Mouse (Mus musculus) heart, postnatal 0 days (tissue): ENCODE measurements around the gene Uaca. TPM values are rescaled to one million over a fixed set of nuclear protein-coding genes. Genes with fewer than 3 reads are reported as not detected.

Experiments
- ATAC-seq: fragments of 200-750 bp; cut with Nextera tagmentation; 2 replicates; pipeline ENCODE4 v1.8.0; 2017; ENCODE audit warnings: low read depth, moderate number of reproducible peaks, moderate library complexity; ENCODE audit not compliant: insufficient read depth
- DNase-seq: peaks from one replicate; pipeline ENCODE4 v3.0.0-alpha.2; 2016; ENCODE audit warnings: low spot score
- H3K27ac ChIP-seq: fragments of 300-500 bp; sonication (generic); 2 replicates; pipeline ENCODE4 v1.5.1; 2014; ENCODE audit warnings: low read depth, mild to moderate bottlenecking
- H3K27me3 ChIP-seq: fragments of 300-500 bp; sonication (generic); 2 replicates; pipeline ENCODE4 v1.6.1; 2014; ENCODE audit warnings: low read length, mixed read lengths; ENCODE audit not compliant: control insufficient read depth, insufficient read depth
- H3K36me3 ChIP-seq: fragments of 300-500 bp; sonication (generic); replicated peaks from 2 replicates; pipeline ENCODE4 v1.6.1; 2014; ENCODE audit warnings: low read length, mixed read lengths; ENCODE audit not compliant: control insufficient read depth, insufficient read depth
- H3K4me1 ChIP-seq: fragments of 300-500 bp; sonication (generic); 2 replicates; pipeline ENCODE4 v1.6.1; 2014; ENCODE audit warnings: antibody characterized with exemption; ENCODE audit not compliant: control insufficient read depth, insufficient read depth
- H3K4me2 ChIP-seq: fragments of 300-500 bp; sonication (generic); 2 replicates; pipeline ENCODE4 v1.6.1; 2014; ENCODE audit warnings: low read depth, mild to moderate bottlenecking, low read length, moderate library complexity
- H3K4me3 ChIP-seq: fragments of 300-500 bp; sonication (generic); 2 replicates; pipeline ENCODE4 v1.5.1; 2014; ENCODE audit warnings: low read depth, low read length
- H3K9ac ChIP-seq: fragments of 300-500 bp; sonication (generic); replicated peaks from 2 replicates; pipeline ENCODE4 v1.6.1; 2014; ENCODE audit warnings: low read depth, low read length, mixed read lengths
- H3K9me3 ChIP-seq: fragments of 300-500 bp; sonication (generic); replicated peaks from 2 replicates; pipeline ENCODE4 v1.6.1; 2016; ENCODE audit warnings: low read length; ENCODE audit not compliant: control insufficient read depth
- CTCF ChIP-seq: IDR thresholded peaks from 2 replicates; pipeline ENCODE4 v1.5.1; 2016; ENCODE audit warnings: antibody characterized with exemption, control low read depth, low read depth
- EP300 ChIP-seq: IDR thresholded peaks from 2 replicates; pipeline ENCODE4 v1.6.1; 2016; ENCODE audit warnings: antibody characterized with exemption, low read depth
- WGBS: fragments of 180-500 bp; shearing (Covaris S2); extraction: QIAGEN DNeasy Blood & Tissue Kit; methylation state at CpG from one replicate; pipeline ENCODE4 v1.1.7; 2014; 5-methylcytosine and 5-hydroxymethylcytosine counted together
- polyA plus RNA-seq: library from polyadenylated mRNA; unstranded; fragments of >200 nt; fragmentation: Nextera tagmentation; extraction: Ambion mirVana; gene quantifications from 2 replicates; pipeline ENCODE4 v1.2.1, GENCODE M21; 2015
- total RNA-seq: library from RNA; depleted of rRNA; stranded (reverse); fragments of >200 nt; gene quantifications from 2 replicates; pipeline ENCODE4 v1.2.3, GENCODE M21; 2014; ENCODE audit warnings: low replicate concordance

The Uaca gene
- total and polyA plus RNA-seq, 2 experiments from 2014 or later, result 5.5 to 18.6 TPM

DNA sequence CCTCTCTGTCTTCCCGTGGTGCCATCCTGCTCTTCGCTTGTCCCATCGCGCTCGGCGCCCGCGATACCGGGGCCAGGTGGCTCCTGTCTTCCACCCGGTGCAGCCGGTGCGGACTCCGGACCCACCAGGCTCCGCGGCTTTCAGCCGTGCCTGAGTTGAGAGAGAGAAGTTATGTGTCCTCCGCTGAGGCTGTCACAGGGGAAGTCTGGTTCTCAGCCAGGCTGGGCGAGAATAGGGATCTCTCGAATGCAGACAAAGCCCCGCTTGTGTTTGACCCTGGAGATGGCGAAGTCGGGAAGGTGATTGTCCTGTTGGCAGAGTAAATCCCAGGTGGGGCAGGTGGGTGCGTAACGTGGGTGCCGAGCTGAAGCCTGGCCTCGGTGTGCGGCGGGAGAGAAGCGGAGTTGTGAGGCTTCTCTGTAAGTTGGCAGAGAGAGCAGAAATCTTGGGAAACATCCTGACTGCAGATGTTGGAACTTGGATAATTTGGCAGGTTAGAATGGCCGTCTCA, 554 bp downstream of the Uaca start:
- TF ChIP-seq EP300 (no peak), CTCF (no peak)
- Histone ChIP-seq H3K9ac (peak overlapping the region; percentile 83), H3K9me3 (no peaks in the 10 kb centered on the region), H3K4me3 (peak overlapping the region; percentile 79), H3K27me3 (no peaks in the 10 kb centered on the region), H3K27ac (peak overlapping the region; percentile 82), H3K4me2 (peak overlapping the region; percentile 92), H3K4me1 (0 out of 2 replicates have a peak, but pooled peaks cover 7% of the 10 kb centered on the region), H3K36me3 (no peaks in the 10 kb centered on the region)
- ATAC-seq, result peak; percentile 53
- peak; percentile 33 for DNase-seq
- 1% methylated on average over 30 of the region's 30 CpGs for WGBS

DNA sequence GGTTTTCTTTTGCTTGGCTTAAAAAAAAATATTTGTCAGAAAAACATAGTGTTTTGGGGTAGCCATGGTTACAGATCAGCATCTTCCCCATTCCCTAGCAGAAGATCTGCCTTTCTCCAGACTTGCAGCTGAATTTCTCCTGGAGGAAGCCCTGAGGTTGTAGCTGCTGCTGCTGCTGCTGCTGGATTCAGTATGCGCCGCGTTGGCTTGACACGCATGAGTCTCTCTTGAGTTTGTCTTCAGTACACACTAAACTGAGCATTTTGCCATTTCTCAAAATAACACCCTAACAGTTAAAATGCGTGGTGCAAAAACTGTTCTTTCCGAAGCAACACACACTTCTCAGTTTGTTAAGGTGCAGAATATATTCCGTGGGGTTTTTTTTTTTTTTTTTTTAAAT, 1.7 kb downstream of the Uaca start:
- H3K4me2 ChIP-seq, result peak overlapping the region; percentile 92
- TF ChIP-seq CTCF, result no peak
- TF ChIP-seq EP300, result no peak
- ATAC-seq (no peak), DNase-seq (no peak)
- H3K9ac ChIP-seq, result no peak overlapping the region
- 0 out of 2 replicates have a peak, but pooled peaks cover 7% of the 10 kb centered on the region for H3K4me1 ChIP-seq
- no peaks in the 10 kb centered on the region for H3K9me3 ChIP-seq
- H3K36me3 ChIP-seq, result no peaks in the 10 kb centered on the region
- no peaks in the 10 kb centered on the region for H3K27me3 ChIP-seq
- 69% methylated on average over 7 of the region's 7 CpGs for WGBS
- H3K4me3 ChIP-seq, result no peak overlapping the region
- no peak overlapping the region for H3K27ac ChIP-seq

DNA sequence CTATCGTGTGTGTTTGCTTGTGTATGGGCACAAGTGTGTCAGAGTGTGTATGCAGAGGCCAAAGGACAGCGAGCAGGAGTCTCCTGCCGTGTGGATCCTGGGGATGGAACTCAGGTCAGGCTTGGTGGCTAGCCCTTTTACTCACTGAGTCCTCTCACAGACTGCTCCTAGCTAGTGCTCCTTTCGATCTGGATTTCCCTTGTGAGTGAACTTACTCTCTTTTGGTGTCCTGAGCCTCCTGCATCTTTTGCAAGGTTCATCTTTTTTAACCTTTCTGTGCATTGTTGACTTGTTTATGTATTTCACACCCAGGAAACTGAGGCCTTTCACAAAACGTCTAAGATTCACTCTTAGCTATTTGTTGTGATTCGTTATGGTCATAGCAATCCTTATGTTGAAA, 2.8 kb downstream of the Uaca start:
- no peak overlapping the region for H3K9ac ChIP-seq
- H3K9me3 ChIP-seq, result no peaks in the 10 kb centered on the region
- H3K4me3 ChIP-seq, result no peak overlapping the region
- H3K4me2 ChIP-seq, result no peak overlapping the region
- ATAC-seq (no peak), DNase-seq (no peak)
- no peak overlapping the region for H3K27ac ChIP-seq
- 0 out of 2 replicates have a peak, but pooled peaks cover 7% of the 10 kb centered on the region for H3K4me1 ChIP-seq
- WGBS, result 74% methylated on average over 6 of the region's 6 CpGs
- no peaks in the 10 kb centered on the region for H3K36me3 ChIP-seq
- TF ChIP-seq CTCF (no peak), EP300 (no peak)
- H3K27me3 ChIP-seq, result no peaks in the 10 kb centered on the region

DNA sequence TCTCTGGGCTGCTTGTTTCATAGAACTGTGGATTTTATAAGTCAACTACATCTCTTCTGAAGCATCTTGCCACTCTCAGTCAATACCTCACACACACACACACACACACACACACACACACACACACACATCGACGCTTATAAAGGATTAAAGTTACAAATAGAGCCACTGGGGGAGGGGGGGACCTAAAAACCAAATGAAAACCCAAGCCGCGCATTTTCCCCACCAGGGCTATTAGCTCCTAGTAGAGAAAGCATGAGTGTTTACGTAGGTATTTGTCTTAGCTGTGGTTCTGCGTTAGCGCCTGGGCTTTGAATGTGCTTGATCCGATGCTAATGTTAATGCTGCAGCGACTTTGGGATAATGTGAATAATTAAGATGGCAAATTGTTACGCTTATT, 4.7 kb downstream of the Uaca start:
- Histone ChIP-seq H3K9me3 (no peaks in the 10 kb centered on the region), H3K4me2 (no peak overlapping the region), H3K27ac (no peak overlapping the region), H3K36me3 (no peaks in the 10 kb centered on the region), H3K4me3 (no peak overlapping the region), H3K27me3 (no peaks in the 10 kb centered on the region), H3K4me1 (0 out of 2 replicates have a peak, but pooled peaks cover 7% of the 10 kb centered on the region), H3K9ac (no peak overlapping the region)
- ATAC-seq, result no peak
- DNase-seq, result no peak
- 67% methylated on average over 10 of the region's 10 CpGs for WGBS
- TF ChIP-seq CTCF (no peak), EP300 (no peak)

DNA sequence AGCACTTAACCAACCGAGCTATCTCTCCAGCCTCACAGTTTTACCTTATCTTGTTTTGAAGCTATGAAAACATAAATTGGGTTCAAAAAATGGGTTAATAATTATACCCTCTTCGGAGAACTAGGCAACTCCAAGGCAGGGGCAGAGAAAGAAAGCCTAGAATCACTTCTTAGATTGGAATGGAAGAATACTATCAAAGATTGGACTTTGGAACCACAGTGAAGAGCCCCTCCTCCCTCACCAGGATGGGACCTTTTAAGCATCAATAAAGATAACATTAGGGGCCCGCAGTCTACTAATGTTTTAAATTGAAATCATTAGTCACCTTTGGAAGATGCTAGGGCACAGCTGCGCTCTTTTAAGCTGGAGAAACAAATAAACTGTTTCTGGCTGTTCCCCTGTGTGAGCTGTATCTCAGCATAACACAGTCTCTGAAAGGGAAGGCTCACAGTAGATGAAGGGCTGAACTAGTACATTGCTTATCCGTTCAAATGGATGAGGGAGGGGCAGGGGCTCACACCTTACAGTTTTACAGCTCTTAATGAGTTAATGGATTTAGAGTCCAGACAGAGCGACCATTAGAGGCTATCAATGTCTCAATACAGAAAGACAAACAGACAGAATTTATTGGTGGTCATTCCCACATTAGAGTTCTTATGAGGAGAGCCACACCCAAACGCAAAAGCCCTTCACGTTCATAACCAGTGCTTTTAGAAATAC, 6.5 kb downstream of the Uaca start:
- H3K4me1 ChIP-seq, result no peaks in the 10 kb centered on the region
- DNase-seq (no peak), ATAC-seq (no peak)
- 76% methylated on average over 8 of the region's 8 CpGs for WGBS
- no peak overlapping the region for H3K9ac ChIP-seq
- no peaks in the 10 kb centered on the region for H3K36me3 ChIP-seq
- H3K9me3 ChIP-seq, result no peaks in the 10 kb centered on the region
- H3K4me2 ChIP-seq, result no peak overlapping the region
- H3K27ac ChIP-seq, result no peak overlapping the region
- no peaks in the 10 kb centered on the region for H3K27me3 ChIP-seq
- TF ChIP-seq EP300 (no peak), CTCF (no peak)
- H3K4me3 ChIP-seq, result no peak overlapping the region
